17 mouse cellular contexts compared by ENCODE assay signal in the genomic region with DNA sequence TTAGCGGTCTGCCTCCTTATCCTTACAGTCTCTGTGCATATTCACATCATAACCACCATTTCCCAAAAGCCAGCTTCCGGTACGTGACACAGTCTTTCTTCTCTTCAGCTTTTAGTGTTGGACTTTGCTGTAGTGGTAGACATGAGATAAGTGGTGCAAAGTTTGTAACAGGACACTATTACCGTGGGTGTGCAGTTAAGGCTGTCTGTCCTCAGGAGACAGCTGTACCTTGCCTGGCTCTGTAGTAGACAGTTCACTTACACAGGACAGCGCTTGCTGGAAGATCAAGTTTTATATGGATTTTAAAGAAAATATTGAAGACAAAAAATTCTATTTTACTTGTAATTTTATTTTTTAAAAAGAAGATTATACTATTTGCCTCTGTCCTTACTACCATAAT. TPM values are rescaled to one million over a fixed set of nuclear protein-coding genes. Genes with fewer than 3 reads are reported as not detected.
"Had no signal": no experiment of that assay in that cellular context is flagged by ENCODE, and none has a peak within 500 bp of the region (broad histone marks: within the 10 kb centered on the region; RNA-seq: fewer than 3 reads in every experiment).

No protein-coding gene starts in this region.

- H3K4me2 ChIP-seq: lung, embryonic 15.5 days; midbrain, embryonic 11.5 days; neural tube, embryonic 12.5 days had no signal

- H3K4me3 ChIP-seq: lung, embryonic 15.5 days; megakaryocyte, embryonic 14.5 days; neural tube, embryonic 12.5 days had no signal

- H3K9me3 ChIP-seq: lung, embryonic 15.5 days; megakaryocyte, embryonic 14.5 days; neural tube, embryonic 12.5 days had no signal

- DNase-seq: liver, postnatal 0 days; lung, adult 2 months; lung, postnatal 14 days; lung, postnatal 36 days; midbrain, embryonic 14.5 days; right cerebral cortex, postnatal 14 days; spleen, adult 18-20 months; thymus, adult 18-20 months; thymus, postnatal 14 days; thymus, postnatal 36 days had no signal

- H3K27ac ChIP-seq: lung, embryonic 15.5 days; macrophage; neural tube, embryonic 12.5 days had no signal

- H3K9ac ChIP-seq: liver, postnatal 0 days; lung, embryonic 15.5 days; neural tube, embryonic 12.5 days had no signal

- ATAC-seq: liver, postnatal 0 days; lung, postnatal 0 days; midbrain, embryonic 16.5 days had no signal

- H3K36me3 ChIP-seq: lung, embryonic 15.5 days; neural tube, embryonic 12.5 days had no signal

RNA-seq across cellular contexts. Expression of a gene that starts 41.2 kb away (rescaled TPM):
- polyA plus RNA-seq: macrophage had no signal
